Mouse (Mus musculus) fibroblast of lung, adult 2 months (primary cell): Measurements from ENCODE around the gene Adamtsl2.

Source experiments
- DNase-seq: peaks from one replicate; pipeline ENCODE4 v3.0.0-alpha.2; 2011; ENCODE audit warnings: low read depth

Gene Adamtsl2

DNA sequence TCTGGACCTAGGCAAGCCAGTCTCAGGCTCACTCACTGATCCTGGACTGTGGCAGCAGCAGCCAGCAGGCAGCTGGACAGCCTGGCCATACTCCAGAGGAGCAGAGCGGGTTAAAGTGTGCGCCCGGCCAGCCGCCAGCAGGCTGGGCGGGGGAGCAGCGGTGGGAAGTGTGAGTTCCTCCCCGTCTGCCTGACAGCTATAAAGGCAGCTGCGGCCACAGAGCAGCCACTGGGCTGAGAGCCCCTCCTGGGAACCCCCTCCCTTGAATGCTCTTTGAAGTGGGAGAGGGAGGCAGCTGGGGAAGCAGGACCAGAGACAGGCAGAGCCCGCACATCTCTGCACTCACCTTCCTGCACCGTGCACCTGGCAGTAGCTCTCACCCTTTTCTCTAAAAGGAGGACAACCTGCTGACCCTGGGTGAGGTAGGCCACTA, at the start of gene Adamtsl2:
TSS of gene Adamtsl2 (plus strand) at position 228 of the 433 bp plus-strand sequence.
- DNase-seq: peak; percentile 59

DNA sequence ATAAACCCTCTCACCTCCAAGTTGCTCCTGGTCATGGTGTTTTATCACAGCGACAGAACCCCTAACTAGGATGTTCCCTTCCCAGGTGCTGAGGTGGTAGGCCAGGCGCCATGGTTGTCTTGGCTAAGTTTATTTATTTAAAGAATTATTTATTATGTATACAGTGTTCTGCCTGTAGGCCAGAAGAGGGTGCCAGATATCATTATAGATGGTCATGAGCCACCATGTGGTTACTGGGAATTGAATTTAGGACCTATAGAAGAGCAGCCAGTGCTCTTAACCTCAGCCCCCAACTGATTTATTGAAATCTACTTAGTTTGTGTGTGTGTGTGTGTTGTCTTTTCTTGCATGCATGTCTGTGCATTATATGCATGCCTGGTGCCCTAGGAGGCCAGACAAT, 46.8 kb upstream of the Adamtsl2 start:
- DNase-seq: no peak

DNA sequence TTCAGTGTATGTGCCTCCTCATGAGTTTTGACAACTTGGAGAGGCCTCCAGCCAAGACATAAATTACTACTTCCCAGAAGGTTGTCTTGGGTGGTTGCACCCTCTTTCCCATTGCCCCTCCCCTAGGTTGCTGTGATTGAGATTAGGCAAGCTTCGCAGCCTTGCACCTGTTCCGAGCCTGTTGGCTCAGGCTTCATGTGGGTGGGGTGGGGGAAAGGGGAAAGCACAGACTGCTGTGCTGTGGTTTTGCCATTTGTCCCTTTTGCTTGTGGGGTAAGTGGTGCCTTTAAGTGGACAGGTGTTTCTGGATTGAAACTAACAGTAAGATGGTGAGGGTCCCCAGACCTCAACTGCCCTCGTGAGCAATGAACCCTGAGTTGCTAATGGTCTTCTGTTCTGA, 43.2 kb upstream of the Adamtsl2 start:
- no peak for DNase-seq

- no peak for DNase-seq
These were observed 42.2 kb upstream of the Adamtsl2 start for GRCm38 (mm10) chr2:27037008-27037407.

DNA sequence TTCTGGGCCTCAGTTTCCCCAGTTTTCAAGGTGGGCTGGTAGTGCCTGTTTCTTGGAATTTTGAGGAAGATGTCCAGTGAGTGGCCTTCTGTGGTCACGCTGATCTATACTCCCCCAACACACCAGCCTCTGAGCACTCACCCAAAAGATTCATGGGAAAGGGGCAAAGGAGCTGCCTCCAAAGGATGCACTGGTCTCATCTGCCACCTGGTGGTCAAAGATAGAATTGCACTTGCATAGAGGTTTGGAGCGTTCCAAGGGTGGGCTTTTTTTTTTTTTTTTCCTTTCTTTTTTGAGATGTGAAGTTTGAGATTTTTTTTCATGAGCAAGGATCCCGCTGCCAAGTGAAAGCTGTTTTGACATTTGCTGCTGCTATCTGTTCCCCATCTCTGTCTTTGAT, 40.6 kb upstream of the Adamtsl2 start:
- DNase-seq: no peak

- no peak for DNase-seq
These were observed 39.9 kb upstream of the Adamtsl2 start for GRCm38 (mm10) chr2:27039286-27039685.

DNA sequence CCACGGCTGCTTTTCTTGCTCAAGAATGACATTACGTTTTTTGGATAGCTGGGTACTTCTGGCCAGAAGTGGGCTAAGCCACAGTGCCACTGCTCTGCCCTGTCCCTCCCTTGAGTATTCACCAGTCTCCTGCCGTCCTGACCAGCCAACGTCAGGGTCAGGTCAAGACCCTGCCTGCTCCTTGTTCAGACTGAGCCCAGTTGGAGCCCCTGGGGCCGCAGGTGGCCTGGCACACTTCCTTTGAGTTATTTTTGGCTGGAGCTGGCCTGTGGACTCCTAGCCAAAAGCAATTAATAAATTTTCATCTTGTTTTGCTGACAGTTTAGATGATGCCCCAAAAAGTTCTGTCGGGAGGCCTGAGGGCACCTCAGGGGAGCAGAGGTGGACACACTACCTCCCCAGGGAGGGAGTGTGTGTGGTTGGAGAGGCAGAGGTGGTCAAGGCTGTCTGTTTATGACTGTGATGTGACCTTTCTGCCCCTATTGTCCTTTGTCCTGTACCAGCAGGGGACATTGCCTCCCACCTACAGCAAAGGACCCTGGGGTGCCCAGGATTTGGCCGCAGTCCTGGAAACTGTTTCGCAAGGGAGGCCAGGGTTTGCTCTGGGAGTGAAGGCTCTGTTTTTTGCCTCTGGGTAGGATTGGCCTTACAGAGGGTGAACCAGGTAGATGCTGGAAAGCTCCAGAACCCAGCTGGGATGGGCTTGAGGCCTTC, 36.9 kb upstream of the Adamtsl2 start:
- DNase-seq: no peak

DNA sequence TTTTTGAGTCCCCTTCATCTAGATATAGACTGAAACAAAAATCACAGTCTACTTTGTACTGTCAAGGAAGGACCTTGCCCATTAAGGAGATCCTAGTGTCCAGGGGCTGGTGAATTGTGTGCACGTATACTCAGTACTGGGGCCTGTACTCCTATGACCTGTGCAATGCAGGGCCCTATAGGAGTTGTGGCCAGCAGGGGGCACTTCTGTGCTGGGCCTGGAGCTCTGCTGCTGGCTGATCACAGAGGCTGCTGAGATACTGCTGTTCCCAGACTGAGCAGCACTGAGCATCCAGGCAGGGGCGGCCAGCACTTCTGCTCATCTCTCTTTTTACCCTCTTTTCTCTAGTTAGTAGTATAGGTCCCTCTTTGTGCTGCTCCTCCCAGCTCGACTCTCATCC, 35.7 kb upstream of the Adamtsl2 start:
- DNase-seq: no peak

- DNase-seq: no peak
These were observed 35.0 kb upstream of the Adamtsl2 start for GRCm38 (mm10) chr2:27044166-27044565.

DNA sequence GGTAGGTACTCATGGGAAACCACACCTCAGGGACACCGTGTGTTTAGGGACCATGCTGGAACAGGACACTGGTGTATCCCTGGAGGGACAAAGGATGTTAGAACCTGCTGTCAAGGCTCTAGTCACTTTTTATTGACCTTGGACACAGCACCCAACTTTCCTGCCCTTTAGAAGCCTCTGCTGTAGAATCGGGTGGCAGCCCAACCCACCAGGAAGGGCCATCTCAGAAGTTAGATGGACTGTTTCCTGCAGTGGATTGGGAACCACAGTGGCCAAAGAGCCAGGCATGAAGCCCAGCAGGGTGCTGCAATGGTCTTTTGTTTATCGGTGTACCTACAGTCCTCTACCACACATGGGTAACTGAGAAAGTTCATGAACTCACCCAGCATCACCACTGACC, 34.5 kb upstream of the Adamtsl2 start:
- DNase-seq: no peak

GRCm38 (mm10) chr2:27045979-27046770, 33.0 kb upstream of the Adamtsl2 start:
- DNase-seq: no peak

DNA sequence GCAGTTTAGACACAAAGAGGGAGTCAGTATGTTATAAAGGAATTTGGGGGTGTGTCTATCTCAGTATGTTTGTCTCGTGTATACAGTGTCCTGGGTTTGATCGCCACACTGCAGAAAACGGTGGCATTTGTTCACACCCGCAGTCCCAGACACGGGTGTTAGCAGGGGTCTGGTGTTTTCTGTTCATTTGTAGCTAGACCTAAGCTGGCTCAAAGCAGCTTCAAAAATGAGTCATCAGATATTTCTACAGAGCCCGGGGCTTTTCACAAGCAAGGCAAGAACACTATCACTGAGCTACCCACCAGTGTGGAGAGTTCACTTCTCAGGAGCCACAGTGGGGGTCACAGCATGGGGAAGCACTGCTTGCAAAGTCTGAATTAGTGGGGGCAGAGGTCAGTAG, 29.8 kb upstream of the Adamtsl2 start:
- DNase-seq: no peak

DNA sequence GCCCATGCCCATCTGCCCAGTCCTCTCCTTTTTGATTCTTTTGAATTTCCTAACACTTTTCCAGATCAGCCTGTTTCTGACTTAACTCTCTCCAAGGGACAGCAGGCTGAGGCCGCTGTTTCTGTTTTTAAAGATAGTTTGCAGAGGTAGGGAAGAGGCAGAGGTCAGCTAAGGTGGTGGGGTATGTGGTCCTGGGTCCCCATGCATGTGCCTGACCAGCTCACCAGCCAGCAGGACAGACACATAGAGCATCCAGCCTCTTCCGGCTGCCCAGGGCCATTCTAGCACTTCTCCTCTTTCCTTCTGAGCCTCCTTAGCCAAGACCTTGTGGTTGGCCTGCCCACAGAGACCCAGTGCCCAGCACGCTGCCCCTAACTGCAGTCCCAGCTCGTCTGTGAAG, 20.9 kb upstream of the Adamtsl2 start:
- DNase-seq: no peak

GRCm38 (mm10) chr2:27058751-27059150, 20.4 kb upstream of the Adamtsl2 start:
- no peak for DNase-seq

- no peak for DNase-seq
These were observed 20.0 kb upstream of the Adamtsl2 start for GRCm38 (mm10) chr2:27059187-27059586.

- no peak for DNase-seq
These were observed 12.1 kb upstream of the Adamtsl2 start for GRCm38 (mm10) chr2:27067124-27067523.

- DNase-seq: no peak
These were observed 11.2 kb upstream of the Adamtsl2 start for GRCm38 (mm10) chr2:27067996-27068395.

DNA sequence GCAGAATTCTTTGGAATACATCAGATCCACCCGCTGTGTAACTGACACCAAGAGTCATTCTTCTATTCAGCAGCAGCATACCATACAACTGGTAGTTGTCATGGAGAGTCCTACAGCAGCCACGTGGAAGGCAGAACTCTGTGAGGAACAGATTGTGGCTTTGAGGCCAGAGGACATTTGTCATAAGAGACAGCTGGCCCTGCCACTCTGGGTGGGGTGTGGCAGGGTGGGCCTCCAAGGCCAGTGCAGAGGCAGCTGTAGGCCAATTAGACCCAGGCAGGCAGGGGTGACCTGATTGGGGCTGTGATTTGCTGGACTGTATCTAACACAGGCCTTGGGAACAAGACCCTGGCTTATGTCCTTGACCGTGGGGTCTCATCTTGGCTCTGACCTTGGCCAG, 9.5 kb upstream of the Adamtsl2 start:
- no peak for DNase-seq

DNA sequence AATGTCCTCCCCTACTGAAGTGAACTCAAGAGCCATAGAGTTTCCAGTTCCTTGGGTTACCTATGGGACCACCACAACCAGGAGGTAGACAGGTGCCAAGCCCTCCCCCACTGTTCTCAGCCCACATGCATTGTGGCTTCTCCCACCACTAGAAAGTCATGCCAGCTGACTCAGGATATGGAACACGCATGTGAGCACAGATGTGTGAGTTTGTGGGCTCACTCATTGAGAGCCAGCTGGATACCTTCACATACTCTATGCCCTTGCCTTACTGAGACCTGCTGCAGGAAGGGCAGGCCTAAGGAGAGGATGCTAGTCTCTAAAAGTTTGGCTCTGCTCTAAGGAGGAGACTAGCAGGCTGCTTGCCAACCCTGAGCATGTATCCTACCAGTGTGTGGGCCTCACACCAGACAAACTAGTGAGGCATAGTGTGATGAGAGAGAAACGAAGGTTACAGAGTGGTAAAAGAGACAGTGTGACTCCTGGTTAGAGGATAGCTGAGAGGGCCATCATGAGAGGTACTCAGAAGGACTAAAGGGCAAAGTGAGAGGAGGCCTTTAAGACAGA, 8.8 kb upstream of the Adamtsl2 start:
- DNase-seq: no peak

- DNase-seq: no peak
These were observed 8.0 kb upstream of the Adamtsl2 start for GRCm38 (mm10) chr2:27071137-27071536.

GRCm38 (mm10) chr2:27071978-27072377, 7.2 kb upstream of the Adamtsl2 start, which contains the start of gene Mymk:
Mymk (minus strand) TSS chr2:27072179.
- DNase-seq: no peak

DNA sequence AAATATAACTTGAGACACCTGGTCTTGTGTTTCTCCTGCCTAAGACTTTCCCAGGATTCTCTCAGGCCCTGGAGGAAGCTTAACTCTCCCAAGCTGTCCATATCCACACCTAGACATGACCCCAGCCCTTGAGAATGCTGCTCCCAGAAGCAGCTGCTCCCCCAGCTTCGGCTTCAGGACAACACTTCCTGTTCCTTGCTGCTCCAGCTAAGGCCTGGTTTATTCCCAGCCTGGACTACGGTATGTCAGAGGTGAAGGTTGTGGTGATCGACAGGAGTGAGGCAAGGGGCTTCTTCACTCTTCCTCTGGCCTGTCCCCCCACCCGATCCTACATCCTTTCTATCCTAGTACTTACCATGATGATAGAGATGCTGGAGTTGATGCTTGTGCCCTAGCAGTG, 5.8 kb upstream of the Adamtsl2 start:
- DNase-seq: no peak

DNA sequence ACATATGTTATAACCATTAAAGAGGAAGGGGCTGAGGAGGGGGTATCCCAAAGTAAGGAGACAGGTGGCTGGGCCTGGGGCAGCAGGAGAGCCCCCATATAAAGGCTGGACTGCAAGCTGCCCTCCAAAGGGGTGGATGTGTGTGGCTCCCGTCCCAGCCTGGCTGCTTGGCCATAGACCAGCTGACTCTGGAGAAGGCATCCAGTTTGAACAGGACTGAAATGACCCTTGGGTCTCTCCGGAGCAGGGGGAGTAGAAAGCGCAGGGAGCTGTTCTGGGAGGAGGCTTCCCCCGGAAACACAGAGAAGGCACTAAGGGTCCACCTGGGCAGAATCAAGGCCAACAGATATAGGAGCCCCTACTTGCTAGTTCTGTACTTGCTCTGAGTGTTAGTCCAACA, 4.4 kb upstream of the Adamtsl2 start:
- DNase-seq: no peak
